Mouse (Mus musculus): ENCODE measurements at regions not wholly inside any gene's neighbourhood (a gene's known extent, or its start where the extent isn't known, plus 50 kb on each side); places are given as distances from the start of the nearest gene placed in this dataset.

DNA sequence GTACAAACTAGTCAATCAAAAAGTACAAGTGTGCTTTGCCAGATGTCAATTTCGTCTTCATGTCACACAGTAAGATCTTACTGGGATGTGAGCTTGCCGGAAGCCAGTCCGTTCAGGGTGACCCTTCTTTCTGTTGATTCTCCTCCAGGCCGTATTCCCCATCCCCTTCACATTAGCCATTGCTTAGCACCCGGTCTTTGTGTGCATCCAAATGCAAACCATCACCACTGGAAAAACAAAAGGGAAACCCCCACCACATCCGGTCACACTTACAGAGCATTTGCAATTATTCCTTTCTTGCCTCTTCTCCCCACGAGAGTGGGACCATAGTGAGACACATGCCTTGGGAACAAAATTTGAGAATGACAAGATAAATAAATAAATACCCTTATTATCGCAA is 616.2 kb upstream of the Gm10131 start:
- H3K4me1 ChIP-seq (ENCODE audit: control insufficient read depth, insufficient read depth, low read length), result no peaks in the 10 kb centered on the region
- H3K27ac ChIP-seq (ENCODE audit: control insufficient read depth, insufficient read depth, low read depth, low read length, poor library complexity), result no peak overlapping the region
- H3K4me3 ChIP-seq (replicated peaks; ENCODE audit: control insufficient read depth, low read depth, low read length), result no peak overlapping the region
- WGBS, result 81% methylated on average over 8 of the region's 8 CpGs
- TF ChIP-seq CTCF (IDR thresholded peaks at IDR 0.05; ENCODE audit: control insufficient read depth, insufficient read depth, low read length) (no peak), POLR2A (IDR thresholded peaks at IDR 0.05; ENCODE audit: borderline replicate concordance, control insufficient read depth, low read depth, low read length) (no peak)

DNA sequence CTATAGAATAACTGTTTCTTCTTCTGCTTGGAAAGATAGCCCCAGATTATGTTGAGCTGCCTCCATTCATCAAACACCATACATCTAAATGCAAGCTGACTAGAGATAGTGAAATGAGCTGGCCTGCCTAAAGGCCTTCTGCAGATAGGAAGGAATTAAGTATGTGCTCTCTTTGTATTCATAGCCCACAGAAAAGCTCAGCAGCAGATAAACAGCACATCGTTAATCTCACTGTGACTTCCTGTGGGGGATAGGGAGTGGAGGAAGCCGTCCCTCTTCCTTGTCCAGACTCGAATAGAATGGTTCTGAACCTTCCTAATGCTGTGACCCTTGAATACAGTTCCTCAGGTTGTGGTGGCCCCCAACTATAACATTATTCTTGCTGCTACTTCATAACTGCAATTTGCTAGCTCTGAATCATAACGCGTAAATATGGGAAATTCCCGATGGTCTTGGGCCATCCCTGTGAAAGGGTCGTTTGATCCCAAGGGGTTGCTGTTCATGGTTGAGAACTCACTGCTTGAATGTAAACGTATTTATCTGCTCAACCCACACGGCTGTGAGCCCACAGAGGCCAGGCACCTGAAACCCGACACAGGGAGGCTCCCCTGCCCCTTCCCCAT is 614.7 kb upstream of the Gm10131 start:
- no peaks in the 10 kb centered on the region for H3K4me1 ChIP-seq (ENCODE audit: control insufficient read depth, insufficient read depth, low read length)
- no peak for TF ChIP-seq CTCF (IDR thresholded peaks at IDR 0.05; ENCODE audit: control insufficient read depth, insufficient read depth, low read length)
- TF ChIP-seq POLR2A (IDR thresholded peaks at IDR 0.05; ENCODE audit: borderline replicate concordance, control insufficient read depth, low read depth, low read length), result no peak
- WGBS, result 52% methylated on average over 10 of the region's 10 CpGs
- H3K27ac ChIP-seq (ENCODE audit: control insufficient read depth, insufficient read depth, low read depth, low read length, poor library complexity), result no peak overlapping the region
- H3K4me3 ChIP-seq (replicated peaks; ENCODE audit: control insufficient read depth, low read depth, low read length), result no peak overlapping the region

DNA sequence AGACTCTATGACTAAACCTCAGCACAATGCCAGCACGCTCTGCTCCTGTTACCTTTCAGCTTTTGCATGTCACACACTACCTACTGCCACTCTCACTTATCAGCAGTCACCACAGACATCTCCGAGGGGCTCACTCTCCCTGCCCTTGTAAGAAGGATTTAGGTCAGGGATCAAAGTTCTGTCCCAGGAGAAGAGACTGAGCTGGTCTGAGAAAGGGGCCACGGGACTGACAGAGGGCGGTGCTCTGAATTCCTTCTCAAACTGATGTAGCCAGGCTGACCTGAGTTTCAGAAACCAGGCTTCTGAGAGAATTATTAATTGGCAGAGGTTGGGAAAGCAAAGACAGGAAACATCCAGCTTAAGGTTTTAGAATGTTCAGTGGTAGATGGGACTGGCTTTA is 614.0 kb upstream of the Gm10131 start:
- Histone ChIP-seq H3K4me3 (replicated peaks; ENCODE audit: control insufficient read depth, low read depth, low read length) (no peak overlapping the region), H3K4me1 (ENCODE audit: control insufficient read depth, insufficient read depth, low read length) (no peaks in the 10 kb centered on the region), H3K27ac (ENCODE audit: control insufficient read depth, insufficient read depth, low read depth, low read length, poor library complexity) (no peak overlapping the region)
- WGBS, result 78% methylated on average over 4 of the region's 4 CpGs
- TF ChIP-seq CTCF (IDR thresholded peaks at IDR 0.05; ENCODE audit: control insufficient read depth, insufficient read depth, low read length), result no peak
- TF ChIP-seq POLR2A (IDR thresholded peaks at IDR 0.05; ENCODE audit: borderline replicate concordance, control insufficient read depth, low read depth, low read length), result no peak

DNA sequence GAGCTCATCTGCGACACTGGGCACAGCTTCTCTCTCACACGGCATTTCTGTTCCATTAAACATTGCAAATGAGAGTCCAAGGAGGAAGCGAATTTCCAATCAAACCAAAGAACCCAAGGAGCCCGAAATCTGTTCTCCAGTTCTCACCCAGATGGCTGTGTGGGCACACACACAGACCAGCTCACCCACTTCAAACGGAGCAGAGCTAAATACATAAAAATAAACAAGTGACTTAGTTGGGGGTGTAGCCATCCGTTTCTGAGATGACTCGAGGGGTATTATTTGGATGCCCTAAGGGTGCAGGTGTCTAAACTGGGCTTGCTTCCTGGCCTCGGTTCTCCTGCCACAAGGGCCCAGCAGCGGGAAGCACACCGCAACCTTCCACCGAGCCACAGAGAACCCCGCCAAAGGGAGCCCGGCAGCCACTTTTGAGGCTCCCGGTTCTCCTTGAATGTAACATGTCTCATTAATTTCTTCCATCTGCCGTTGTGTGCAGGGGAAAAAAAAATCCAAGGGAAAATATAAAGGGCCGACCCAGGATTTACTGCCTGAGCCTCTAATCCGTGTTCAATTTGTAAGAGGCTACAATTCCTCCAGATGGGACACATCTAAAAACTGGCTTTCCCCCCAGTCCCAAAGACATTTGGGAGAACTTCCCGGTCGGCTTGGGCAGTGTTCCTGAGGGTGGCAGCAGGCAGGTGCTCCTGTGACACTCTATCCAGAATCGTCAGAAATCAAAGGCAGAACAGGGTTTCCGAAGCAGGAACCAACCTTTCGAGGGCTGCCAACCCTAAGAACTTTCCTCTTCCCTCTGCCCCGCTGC is 598.6 kb upstream of the Gm10131 start:
- Histone ChIP-seq H3K27ac (ENCODE audit: control insufficient read depth, insufficient read depth, low read depth, low read length, poor library complexity) (no peak overlapping the region), H3K4me1 (ENCODE audit: control insufficient read depth, insufficient read depth, low read length) (no peaks in the 10 kb centered on the region; the same call in 1 of the 2 replicates), H3K4me3 (replicated peaks; ENCODE audit: control insufficient read depth, low read depth, low read length) (no peak overlapping the region)
- TF ChIP-seq CTCF (IDR thresholded peaks at IDR 0.05; ENCODE audit: control insufficient read depth, insufficient read depth, low read length) (no peak), POLR2A (IDR thresholded peaks at IDR 0.05; ENCODE audit: borderline replicate concordance, control insufficient read depth, low read depth, low read length) (no peak)
- WGBS, result 85% methylated on average over 23 of the region's 23 CpGs

DNA sequence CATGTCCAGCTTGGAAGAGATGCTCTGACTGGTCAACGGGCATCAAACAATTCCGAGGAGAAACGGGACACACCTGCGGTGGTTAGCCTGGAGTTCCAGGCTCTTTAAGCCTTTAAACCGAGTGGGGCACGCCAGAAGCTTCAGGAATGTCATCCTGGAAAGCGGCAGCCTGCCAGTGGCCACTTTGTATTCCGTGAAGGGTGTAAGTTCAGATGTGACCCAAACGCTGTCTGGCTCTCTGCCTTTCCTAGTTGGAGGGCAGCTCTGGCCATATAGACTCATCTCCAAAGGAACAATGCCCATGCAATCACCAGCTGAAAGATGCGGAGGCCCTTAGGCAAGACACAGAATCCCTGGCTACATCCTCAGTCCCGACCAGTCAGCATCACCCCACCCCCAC is 597.8 kb upstream of the Gm10131 start:
- no peak overlapping the region for H3K4me3 ChIP-seq (replicated peaks; ENCODE audit: control insufficient read depth, low read depth, low read length)
- WGBS, result 82% methylated on average over 11 of the region's 11 CpGs
- no peaks in the 10 kb centered on the region; the same call in 1 of the 2 replicates for H3K4me1 ChIP-seq (ENCODE audit: control insufficient read depth, insufficient read depth, low read length)
- no peak overlapping the region for H3K27ac ChIP-seq (ENCODE audit: control insufficient read depth, insufficient read depth, low read depth, low read length, poor library complexity)
- TF ChIP-seq CTCF (IDR thresholded peaks at IDR 0.05; ENCODE audit: control insufficient read depth, insufficient read depth, low read length), result no peak
- TF ChIP-seq POLR2A (IDR thresholded peaks at IDR 0.05; ENCODE audit: borderline replicate concordance, control insufficient read depth, low read depth, low read length), result no peak

DNA sequence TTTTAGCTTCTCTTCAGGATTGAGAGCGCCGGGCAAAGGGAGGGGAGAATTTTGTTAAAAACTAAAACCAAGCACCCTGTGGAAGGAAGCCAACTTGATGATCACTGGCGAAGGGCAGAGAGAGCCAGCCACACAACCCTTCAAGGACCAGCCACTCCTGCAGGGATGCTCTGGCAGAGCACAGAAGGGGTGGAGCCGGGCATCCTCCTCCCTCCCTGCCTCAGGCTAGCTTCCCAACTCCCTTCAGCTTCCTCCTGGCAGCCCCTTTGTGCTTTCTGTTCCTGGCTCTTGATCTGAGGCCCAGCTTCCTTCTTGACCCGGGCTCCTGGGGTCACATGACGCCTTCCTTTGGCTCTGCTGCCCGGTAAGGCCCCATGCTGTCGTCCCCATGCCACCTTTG is 591.8 kb upstream of the Gm10131 start:
- TF ChIP-seq CTCF (IDR thresholded peaks at IDR 0.05; ENCODE audit: control insufficient read depth, insufficient read depth, low read length) (no peak), POLR2A (IDR thresholded peaks at IDR 0.05; ENCODE audit: borderline replicate concordance, control insufficient read depth, low read depth, low read length) (no peak)
- H3K27ac ChIP-seq (ENCODE audit: control insufficient read depth, insufficient read depth, low read depth, low read length, poor library complexity), result no peak overlapping the region
- no peaks in the 10 kb centered on the region; the same call in 1 of the 2 replicates for H3K4me1 ChIP-seq (ENCODE audit: control insufficient read depth, insufficient read depth, low read length)
- 51% methylated on average over 8 of the region's 8 CpGs for WGBS
- H3K4me3 ChIP-seq (replicated peaks; ENCODE audit: control insufficient read depth, low read depth, low read length), result no peak overlapping the region

DNA sequence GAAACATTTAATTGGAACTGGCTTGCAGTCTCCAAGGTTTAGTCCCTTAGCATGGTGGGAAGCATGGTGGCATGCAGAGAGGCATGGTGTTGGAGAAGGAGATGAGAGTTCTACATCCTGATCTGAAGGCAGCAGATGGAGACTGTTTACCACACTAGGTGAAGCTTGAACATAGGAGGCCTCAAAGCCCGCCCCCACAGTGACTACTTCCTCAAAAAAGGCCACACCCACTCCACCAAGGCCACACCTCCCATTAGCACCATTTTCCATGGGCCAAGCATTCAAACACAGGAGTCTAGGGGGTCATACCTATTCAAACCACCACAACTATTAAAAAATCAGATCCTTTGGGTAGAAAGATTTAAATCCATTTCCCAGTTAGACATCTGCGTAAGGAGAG is 591.3 kb upstream of the Gm10131 start:
- WGBS, result 81% methylated on average over 2 of the region's 2 CpGs
- Histone ChIP-seq H3K4me1 (ENCODE audit: control insufficient read depth, insufficient read depth, low read length) (no peaks in the 10 kb centered on the region; the same call in 1 of the 2 replicates), H3K4me3 (replicated peaks; ENCODE audit: control insufficient read depth, low read depth, low read length) (no peak overlapping the region), H3K27ac (ENCODE audit: control insufficient read depth, insufficient read depth, low read depth, low read length, poor library complexity) (no peak overlapping the region)
- TF ChIP-seq CTCF (IDR thresholded peaks at IDR 0.05; ENCODE audit: control insufficient read depth, insufficient read depth, low read length), result no peak
- no peak for TF ChIP-seq POLR2A (IDR thresholded peaks at IDR 0.05; ENCODE audit: borderline replicate concordance, control insufficient read depth, low read depth, low read length)

DNA sequence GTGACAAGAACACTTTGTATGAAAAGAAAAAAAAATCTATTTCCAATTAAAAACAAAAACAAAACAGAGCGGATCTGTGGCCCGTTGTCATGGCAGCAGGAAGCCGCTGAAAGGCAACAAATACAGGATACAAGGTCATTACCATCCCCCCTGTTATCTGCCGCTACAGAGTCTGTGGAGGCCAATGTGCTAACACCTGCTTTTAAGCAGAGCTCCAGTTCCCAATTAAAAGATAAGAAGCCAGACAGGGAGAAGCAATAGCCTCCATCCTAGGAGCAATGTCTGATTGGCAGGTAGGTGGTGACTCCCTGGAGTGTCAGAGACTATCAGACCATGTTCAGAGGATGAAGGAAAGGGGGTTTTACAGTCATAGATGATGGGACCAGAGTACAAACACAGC is 587.5 kb upstream of the Gm10131 start:
- 76% methylated on average over 4 of the region's 4 CpGs for WGBS

More for the DNA sequence above, 587.5 kb upstream of the Gm10131 start:
- no peak overlapping the region for H3K27ac ChIP-seq (ENCODE audit: control insufficient read depth, insufficient read depth, low read depth, low read length, poor library complexity)
- peaks cover 1% of the 10 kb centered on the region; the same call in 1 of the 2 replicates for H3K4me1 ChIP-seq (ENCODE audit: control insufficient read depth, insufficient read depth, low read length)
- no peak overlapping the region for H3K4me3 ChIP-seq (replicated peaks; ENCODE audit: control insufficient read depth, low read depth, low read length)
- no peak for TF ChIP-seq CTCF (IDR thresholded peaks at IDR 0.05; ENCODE audit: control insufficient read depth, insufficient read depth, low read length)
- no peak for TF ChIP-seq POLR2A (IDR thresholded peaks at IDR 0.05; ENCODE audit: borderline replicate concordance, control insufficient read depth, low read depth, low read length)
